Mouse (Mus musculus) G1E (cell line): Measurements from ENCODE around the gene Aff3.

Experiments
- CTCF ChIP-seq: IDR thresholded peaks from 2 replicates; pipeline ENCODE4 v1.5.1; 2012; ENCODE audit warnings: low read depth, low read length, inconsistent platforms, mixed read lengths
- GATA1 ChIP-seq: IDR thresholded peaks from 2 replicates; pipeline ENCODE4 v1.6.1; 2012; ENCODE audit warnings: borderline replicate concordance, low read length, inconsistent platforms, mixed read lengths
- GATA2 ChIP-seq: IDR thresholded peaks from 2 replicates; pipeline ENCODE4 v1.6.1; 2012; ENCODE audit warnings: low read depth, low read length, inconsistent platforms, borderline replicate concordance
- TAL1 ChIP-seq: conservative IDR thresholded peaks from 2 replicates; pipeline ENCODE4 v1.6.1; 2012; ENCODE audit warnings: low read depth, low read length, inconsistent platforms, mixed read lengths

DNA sequence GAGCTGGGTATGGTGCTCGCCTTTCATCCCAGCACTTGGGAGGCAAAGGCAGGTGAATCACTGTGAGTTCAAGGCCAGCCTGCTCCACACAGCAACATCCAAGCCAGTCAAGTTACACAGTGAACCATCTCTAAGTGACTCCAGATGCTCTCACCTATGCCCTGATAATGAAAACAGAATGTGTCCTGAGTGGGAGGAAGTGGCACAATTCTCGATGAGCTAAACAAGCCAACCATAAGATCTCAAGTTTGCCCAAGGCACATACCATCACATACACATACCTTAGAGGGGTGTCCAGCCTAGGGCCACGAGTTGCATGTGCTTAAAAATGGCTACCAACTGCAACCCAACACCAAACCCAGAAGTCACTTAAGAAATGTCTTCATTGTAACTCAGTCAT lies 414.5 kb downstream of the Aff3 start:
- TF ChIP-seq CTCF (no peak), GATA2 (no peak), GATA1 (no peak), TAL1 (no peak)
